Comparison of ENCODE assay signal across 8 mouse cellular contexts in the genomic region with DNA sequence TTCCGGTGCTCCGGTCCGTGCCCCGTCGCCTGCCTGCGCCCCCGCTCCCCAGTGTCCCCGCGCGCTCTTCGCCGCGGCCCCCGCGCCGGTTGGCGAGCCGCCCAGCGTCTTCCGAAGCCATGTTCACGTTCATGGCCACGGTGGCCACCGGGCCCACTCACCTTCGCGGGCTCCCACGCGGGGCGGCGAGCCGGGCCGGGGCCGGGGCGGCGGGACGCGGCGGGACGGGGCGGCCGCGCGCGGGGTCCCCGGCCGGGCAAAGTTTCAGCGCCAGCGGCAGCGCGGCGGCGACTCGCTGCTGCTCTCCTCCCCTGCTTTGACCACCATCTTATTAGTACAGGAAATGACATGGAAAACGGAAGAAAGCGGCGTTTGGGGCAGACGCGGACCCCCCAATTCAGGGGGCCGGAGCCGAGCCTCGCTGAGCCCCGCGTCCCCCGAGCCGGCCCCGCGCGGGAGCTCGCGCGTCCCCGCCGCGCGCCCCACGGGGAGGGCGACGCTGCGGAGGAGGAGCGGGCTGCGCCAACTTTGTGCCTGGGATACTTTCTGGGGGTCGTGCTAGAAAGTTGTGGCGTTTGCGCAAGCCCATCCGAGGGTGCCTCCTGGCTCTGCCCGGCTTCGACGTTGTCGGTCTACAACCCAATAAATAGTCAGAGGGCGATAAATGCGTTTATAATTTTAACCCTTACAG. TPM values are rescaled to one million over a fixed set of nuclear protein-coding genes. Genes with fewer than 3 reads are reported as not detected.
DNase-seq lines count a peak whose midpoint lies in the region; ATAC-seq and TF ChIP-seq lines count a peak whose summit lies in the region.

A gene (minus strand): TSS at position 350 of the 691 bp plus-strand sequence.

- no peak for TF ChIP-seq CTCF in E14TG2a.4 (conservative IDR thresholded peaks at IDR 0.05; ENCODE audit: low read length)

- intact Hi-C loops in gastrocnemius, postnatal 14 days (cut with DNase I; ENCODE audit: low total_unique reads) = no loop called here

- peaks cover 30% of the 10 kb centered on the region for H3K4me1 ChIP-seq in E14TG2a.4 (replicated peaks; ENCODE audit: low read depth, low read length)
- peaks cover 53% of the 10 kb centered on the region for H3K4me1 ChIP-seq in embryonic facial prominence, embryonic 10.5 days
- peaks cover 31% of the 10 kb centered on the region for H3K4me1 ChIP-seq in hindbrain, embryonic 15.5 days (replicated peaks)
- peaks cover 19% of the 10 kb centered on the region for H3K4me1 ChIP-seq in limb, embryonic 11.5 days (ENCODE audit: control insufficient read depth, insufficient read depth, low read length)
- H3K4me1 ChIP-seq in midbrain, embryonic 15.5 days = peaks cover 28% of the 10 kb centered on the region

- peak; percentile 46 for ATAC-seq in hindbrain, embryonic 15.5 days (ENCODE audit: low FRiP score, low read depth)
- no peak; the same call in 1 of the 2 replicates for ATAC-seq in limb, embryonic 11.5 days (ENCODE audit: insufficient number of reproducible peaks, low FRiP score, low TSS enrichment, low read depth)
- peak; percentile 68 for ATAC-seq in midbrain, embryonic 15.5 days (replicated peaks)

- peak; percentile 9 for DNase-seq in gastrocnemius, postnatal 14 days
- no peak for DNase-seq in gastrocnemius, postnatal 25 days
- DNase-seq in embryonic facial prominence, embryonic 10.5 days (ENCODE audit: low spot score) = peak; percentile 74
- DNase-seq in limb, embryonic 11.5 days (ENCODE audit: low spot score) = peak; percentile 79
- no peak for DNase-seq in urinary bladder, adult 2 months (ENCODE audit: low spot score)

- WGBS in embryonic facial prominence, embryonic 10.5 days = under 1% methylated on average over 90 of the region's 90 CpGs
- WGBS in hindbrain, embryonic 15.5 days = under 1% methylated on average over 90 of the region's 90 CpGs
- under 1% methylated on average over 88 of the region's 90 CpGs for WGBS in limb, embryonic 11.5 days
- WGBS in midbrain, embryonic 15.5 days = under 1% methylated on average over 87 of the region's 90 CpGs

- no peaks in the 10 kb centered on the region for H3K36me3 ChIP-seq in E14TG2a.4 (ENCODE audit: insufficient read depth, low read length)
- H3K36me3 ChIP-seq in embryonic facial prominence, embryonic 10.5 days (replicated peaks) = peaks cover 5% of the 10 kb centered on the region
- no peaks in the 10 kb centered on the region for H3K36me3 ChIP-seq in hindbrain, embryonic 15.5 days
- H3K36me3 ChIP-seq in limb, embryonic 11.5 days (ENCODE audit: control insufficient read depth, insufficient read depth, low read length) = no peaks in the 10 kb centered on the region
- no peaks in the 10 kb centered on the region for H3K36me3 ChIP-seq in midbrain, embryonic 15.5 days (replicated peaks)

- peak within 1 kb of the TSS; percentile 82 for H3K4me3 ChIP-seq in E14TG2a.4 (replicated peaks; ENCODE audit: low read length)
- H3K4me3 ChIP-seq in embryonic facial prominence, embryonic 10.5 days = peak within 1 kb of the TSS; percentile 84
- H3K4me3 ChIP-seq in hindbrain, embryonic 15.5 days = peak within 1 kb of the TSS; percentile 75
- peak within 1 kb of the TSS; percentile 74 for H3K4me3 ChIP-seq in limb, embryonic 11.5 days (ENCODE audit: low read depth, low read length)
- peak within 1 kb of the TSS; percentile 78 for H3K4me3 ChIP-seq in midbrain, embryonic 15.5 days

- peaks cover 60% of the 10 kb centered on the region for H3K27me3 ChIP-seq in E14TG2a.4 (ENCODE audit: insufficient read depth, low read length)
- H3K27me3 ChIP-seq in embryonic facial prominence, embryonic 10.5 days (replicated peaks; ENCODE audit: low read depth, poor library complexity, severe bottlenecking) = peaks cover 6% of the 10 kb centered on the region
- H3K27me3 ChIP-seq in hindbrain, embryonic 15.5 days = no peaks in the 10 kb centered on the region
- no peaks in the 10 kb centered on the region for H3K27me3 ChIP-seq in limb, embryonic 11.5 days (ENCODE audit: control insufficient read depth, insufficient read depth, low read length)
- H3K27me3 ChIP-seq in midbrain, embryonic 15.5 days (replicated peaks) = no peaks in the 10 kb centered on the region

- H3K9ac ChIP-seq in hindbrain, embryonic 15.5 days = peak within 1 kb of the TSS; percentile 88
- peak within 1 kb of the TSS; percentile 98 for H3K9ac ChIP-seq in limb, embryonic 11.5 days (ENCODE audit: low read length)
- H3K9ac ChIP-seq in midbrain, embryonic 15.5 days = peak within 1 kb of the TSS; percentile 91

- peak within 1 kb of the TSS; percentile 99 for H3K27ac ChIP-seq in embryonic facial prominence, embryonic 10.5 days (replicated peaks)
- peak within 1 kb of the TSS; percentile 94 for H3K27ac ChIP-seq in hindbrain, embryonic 15.5 days (replicated peaks)
- peak within 1 kb of the TSS; percentile 97 for H3K27ac ChIP-seq in limb, embryonic 11.5 days (replicated peaks; ENCODE audit: low read depth, low read length)
- peak within 1 kb of the TSS; percentile 92 for H3K27ac ChIP-seq in midbrain, embryonic 15.5 days

- H3K9me3 ChIP-seq in E14TG2a.4 (ENCODE audit: low read length) = no peaks in the 10 kb centered on the region
- no peaks in the 10 kb centered on the region for H3K9me3 ChIP-seq in embryonic facial prominence, embryonic 10.5 days
- no peaks in the 10 kb centered on the region for H3K9me3 ChIP-seq in hindbrain, embryonic 15.5 days
- no peaks in the 10 kb centered on the region for H3K9me3 ChIP-seq in limb, embryonic 11.5 days (ENCODE audit: control insufficient read depth, low read length)
- H3K9me3 ChIP-seq in midbrain, embryonic 15.5 days = no peaks in the 10 kb centered on the region

- peak within 1 kb of the TSS; percentile 76 for H3K4me2 ChIP-seq in hindbrain, embryonic 15.5 days
- peak within 1 kb of the TSS; percentile 77 for H3K4me2 ChIP-seq in limb, embryonic 11.5 days (ENCODE audit: low read depth, severe bottlenecking)
- H3K4me2 ChIP-seq in midbrain, embryonic 15.5 days = peak within 1 kb of the TSS; percentile 83

RNA-seq across cellular contexts. Expression of the gene that starts here (rescaled TPM):
- 1 to 10 TPM; 1.6 to 1.9 TPM for total RNA-seq in gastrocnemius, postnatal 14 days (2021)
- 1 to 10 TPM; 1.2 to 1.3 TPM for total RNA-seq in gastrocnemius, postnatal 25 days (2021)
- 2.9 and 3.5 TPM in 2 replicates for polyA plus RNA-seq in embryonic facial prominence, embryonic 10.5 days (2016; fragmentation: Nextera tagmentation; extraction: Ambion mirVana)
- 3.7 and 4.1 TPM in 2 replicates for polyA plus RNA-seq in hindbrain, embryonic 15.5 days (2015; fragmentation: Nextera tagmentation; extraction: Ambion mirVana)
- polyA plus RNA-seq in limb, embryonic 11.5 days (2014; fragmentation: Nextera tagmentation; extraction: Ambion mirVana) = 2.4 and 2.6 TPM in 2 replicates
- 3.5 and 3.7 TPM in 2 replicates for polyA plus RNA-seq in midbrain, embryonic 15.5 days (2015; fragmentation: Nextera tagmentation; extraction: Ambion mirVana)
- 4.6 and 5.8 TPM in 2 replicates for polyA plus RNA-seq in urinary bladder, adult 2 months (2012; rRNA removed)

Comparison
In these comparisons a context has a peak if more than half of its experiments do, and no peak if none do; other contexts are left out.
1. DNase-seq: peak in gastrocnemius, postnatal 14 days (single experiment), embryonic facial prominence, embryonic 10.5 days (single experiment) and limb, embryonic 11.5 days (single experiment); none in gastrocnemius, postnatal 25 days (single experiment) and urinary bladder, adult 2 months (single experiment).
2. Peak in every context shown above with its lines, with median percentiles within 50 percentile points of each other: H3K4me3 ChIP-seq, H3K27ac ChIP-seq, H3K4me2 ChIP-seq and H3K9ac ChIP-seq.